Mouse (Mus musculus): ENCODE data around the gene Sgcd.

Gene Sgcd

DNA sequence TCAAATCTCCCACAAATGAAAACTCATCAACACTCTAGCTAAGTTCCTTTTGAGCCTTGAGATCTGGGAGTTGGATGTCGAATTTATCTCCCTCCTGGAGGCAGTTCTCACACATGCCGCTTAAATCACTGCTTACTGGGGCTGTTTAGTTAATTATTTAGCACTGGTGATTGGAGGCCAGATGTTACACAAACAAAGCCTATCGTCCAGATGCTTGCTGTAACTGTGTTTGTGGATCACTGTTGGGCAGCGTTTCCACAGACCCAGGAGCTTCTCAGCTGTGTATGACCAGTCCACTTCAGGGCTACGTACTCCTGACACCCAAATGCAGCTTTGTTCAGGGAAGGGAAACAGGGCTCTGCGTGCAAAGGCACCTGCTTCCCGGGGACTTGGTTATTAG lies 858.8 kb downstream of the Sgcd start:
- DNase-seq = no peak

GRCm38 (mm10) chr11:47129166-47129565 lies 859.6 kb downstream of the Sgcd start:
- no peak for DNase-seq

- no peak for DNase-seq
Measured at GRCm38 (mm10) chr11:47128331-47128730, 860.4 kb downstream of the Sgcd start.

DNA sequence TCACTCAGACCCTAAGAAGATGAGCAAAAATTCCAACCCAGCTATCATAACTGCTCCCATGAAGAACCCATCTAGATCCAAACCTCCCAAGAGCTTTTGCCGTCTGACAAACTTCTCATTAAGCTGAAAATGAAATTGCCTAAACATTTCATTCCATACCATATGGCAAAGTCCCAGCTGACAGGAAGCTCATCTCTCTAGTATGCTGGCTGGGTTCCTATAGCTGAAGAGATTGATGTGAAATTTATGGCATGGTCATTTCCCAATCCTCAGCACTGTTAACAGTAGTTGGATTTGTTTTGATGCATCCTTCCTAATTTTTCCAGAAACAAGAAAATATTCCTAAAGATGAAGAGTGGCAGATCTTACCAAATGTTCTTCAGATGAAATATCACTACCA lies 867.9 kb downstream of the Sgcd start:
- DNase-seq = no peak

- DNase-seq = no peak
Measured at GRCm38 (mm10) chr11:47117896-47118295, 870.9 kb downstream of the Sgcd start.

- DNase-seq = no peak
Measured at GRCm38 (mm10) chr11:47114366-47114765, 874.4 kb downstream of the Sgcd start.

DNA sequence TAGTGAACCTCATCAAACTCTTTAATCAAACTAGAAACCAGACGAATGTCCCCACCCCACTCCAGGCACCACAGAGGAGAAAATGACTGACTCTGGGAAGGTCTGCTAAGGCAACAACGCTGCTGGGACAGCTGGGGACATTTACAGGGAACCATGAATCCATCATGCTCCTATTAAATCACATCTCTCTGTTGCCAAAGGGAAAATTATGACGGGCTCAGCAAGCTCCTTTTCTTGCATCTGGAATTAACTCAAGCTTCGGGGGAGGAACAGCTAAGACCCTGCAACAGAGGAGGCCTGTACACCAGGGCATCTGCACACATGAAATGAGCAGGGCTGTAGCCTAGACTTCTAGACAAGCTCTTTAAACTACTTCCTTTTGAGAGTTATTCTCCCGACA lies 875.7 kb downstream of the Sgcd start:
- DNase-seq = no peak

DNA sequence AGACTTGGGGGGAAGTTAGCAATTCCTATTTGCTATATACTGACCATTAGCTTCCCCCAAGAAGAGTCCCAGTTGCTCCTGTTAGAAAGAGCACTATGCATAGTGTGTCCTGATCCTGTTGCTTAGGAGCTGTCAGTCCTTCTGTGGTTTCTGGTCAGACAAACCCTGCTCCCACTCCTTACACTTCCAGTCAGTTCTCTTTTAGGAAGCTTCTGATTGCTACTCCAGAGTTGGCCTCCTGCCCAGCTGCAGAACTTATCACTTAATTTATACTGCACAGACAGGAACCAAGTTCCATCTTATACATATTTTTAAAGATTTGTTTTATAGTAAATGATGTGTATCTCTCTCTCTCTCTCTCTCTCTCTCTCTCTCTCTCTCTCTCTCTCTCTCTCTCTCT lies 878.5 kb downstream of the Sgcd start:
- DNase-seq = no peak

DNA sequence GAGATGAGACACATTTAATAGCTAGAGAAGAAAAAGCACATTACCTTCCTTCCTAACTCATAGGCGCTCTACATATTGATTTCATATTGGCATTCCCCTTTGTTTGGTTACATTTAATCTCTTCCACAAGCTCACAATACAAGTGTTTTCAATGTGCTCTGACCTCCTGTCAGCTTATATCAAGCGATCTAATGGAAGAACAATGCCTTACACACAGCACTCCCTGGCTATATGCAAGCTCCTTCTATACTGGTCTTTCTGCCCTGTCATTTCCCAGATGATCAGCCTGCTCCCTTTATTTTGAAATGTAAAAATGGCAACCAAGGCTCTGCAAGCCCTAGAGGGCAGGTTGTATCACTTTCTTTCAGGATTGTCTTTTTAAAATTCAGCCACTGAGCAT lies 881.1 kb downstream of the Sgcd start:
- DNase-seq = no peak

DNA sequence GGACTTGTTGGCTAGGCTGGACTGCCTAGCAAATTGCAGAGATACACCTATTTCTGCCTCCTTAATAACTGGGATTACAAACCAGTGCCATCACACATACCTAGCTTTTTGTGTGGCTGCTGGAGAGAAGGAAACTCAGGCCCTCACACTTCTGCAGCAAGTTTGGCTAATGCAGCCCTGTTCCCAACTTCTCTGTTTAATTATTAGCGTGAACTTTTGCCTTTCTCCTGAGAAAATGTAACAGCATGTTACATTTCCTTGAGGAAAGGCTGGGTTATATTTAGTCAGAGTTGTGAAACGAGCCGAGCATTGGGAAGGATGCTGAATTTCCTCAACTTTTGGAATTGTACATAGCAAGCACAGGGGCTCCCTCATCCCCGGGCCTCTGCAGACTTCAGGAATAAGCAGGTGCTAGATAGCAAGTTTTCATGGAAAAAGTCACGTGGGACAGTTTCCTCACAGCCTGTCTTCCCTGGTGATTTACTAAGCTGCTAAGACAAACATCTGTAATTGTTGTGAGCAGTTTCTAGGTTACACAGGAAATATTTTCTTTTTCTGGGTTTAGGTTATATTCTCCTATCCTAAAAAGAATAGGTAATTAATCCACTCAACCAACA lies 895.4 kb downstream of the Sgcd start:
- DNase-seq = no peak

DNA sequence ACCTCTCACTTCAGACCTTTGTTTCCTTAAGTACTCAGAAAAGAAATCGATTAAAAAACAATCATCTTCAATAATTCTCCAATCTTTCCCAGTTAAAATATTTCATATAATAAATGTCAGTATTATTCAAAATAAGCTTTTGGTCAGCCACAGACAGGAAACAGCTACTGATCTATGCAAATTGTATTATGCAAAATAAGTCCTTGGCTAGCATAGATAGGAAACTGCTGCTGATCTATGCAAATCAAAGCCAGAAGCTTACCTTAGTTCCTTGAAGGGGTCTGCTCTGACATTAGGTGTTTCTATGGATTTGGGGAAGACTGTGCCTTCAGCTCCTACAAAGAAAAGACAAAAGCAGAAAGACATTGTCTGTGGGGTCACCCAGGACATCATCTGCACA lies 906.3 kb downstream of the Sgcd start:
- no peak for DNase-seq

- DNase-seq = no peak
Measured at GRCm38 (mm10) chr11:47073538-47073937, 915.2 kb downstream of the Sgcd start.

- DNase-seq = no peak
Measured at GRCm38 (mm10) chr11:47071161-47071560, 917.6 kb downstream of the Sgcd start.

DNA sequence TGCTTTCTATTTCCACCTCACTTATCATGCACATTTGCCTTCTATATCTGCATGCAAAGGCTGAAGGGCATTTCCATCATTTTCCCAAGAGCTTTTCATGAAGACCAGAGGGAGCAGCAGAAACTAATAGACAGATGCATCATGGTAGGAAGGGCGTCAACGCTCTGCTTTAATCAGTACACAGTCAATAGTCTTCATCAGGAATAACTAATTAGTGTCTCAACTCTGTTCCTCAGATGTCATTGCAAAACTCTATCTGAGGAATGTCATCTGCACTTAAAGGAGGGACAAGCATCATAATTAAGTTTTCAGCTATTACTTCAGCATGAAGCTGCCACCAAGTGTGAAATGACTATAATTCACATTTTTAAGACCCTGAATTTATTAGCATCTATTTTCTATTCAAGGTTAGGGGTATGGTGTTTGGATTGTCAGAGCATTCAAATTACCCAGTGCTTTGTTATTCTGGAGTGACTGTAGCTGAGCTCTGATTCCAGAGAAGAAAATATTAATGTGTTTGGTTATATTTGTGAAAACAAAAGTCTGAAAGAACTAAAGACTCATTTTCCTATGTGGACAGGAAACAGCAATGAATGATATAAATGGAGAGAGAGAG lies 918.9 kb downstream of the Sgcd start:
- DNase-seq = no peak

DNA sequence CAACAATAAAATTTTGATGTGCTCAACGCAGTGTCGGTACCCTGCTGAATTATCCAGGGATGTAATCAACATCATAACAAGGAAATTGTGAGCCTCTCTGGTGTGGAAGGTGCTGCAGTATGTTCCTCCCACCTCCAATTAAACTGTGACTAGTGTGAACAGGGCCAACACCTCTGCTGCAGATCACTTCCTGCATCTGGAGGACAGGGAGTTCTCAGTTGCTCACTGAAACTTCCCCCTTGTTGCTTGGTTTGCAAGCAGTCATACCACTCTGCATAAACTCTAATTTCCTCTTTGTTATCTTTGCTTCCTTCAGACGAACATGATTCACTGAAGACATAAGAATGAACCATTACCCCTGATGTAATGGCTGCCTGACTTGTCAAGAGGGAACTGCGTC lies 925.1 kb downstream of the Sgcd start:
- no peak for DNase-seq

GRCm38 (mm10) chr11:47050390-47050789 lies 938.4 kb downstream of the Sgcd start:
- DNase-seq = no peak

- DNase-seq = no peak
Measured at GRCm38 (mm10) chr11:47049756-47050155, 939.0 kb downstream of the Sgcd start.

- DNase-seq = no peak
Measured at GRCm38 (mm10) chr11:47032318-47032717, 956.5 kb downstream of the Sgcd start.

DNA sequence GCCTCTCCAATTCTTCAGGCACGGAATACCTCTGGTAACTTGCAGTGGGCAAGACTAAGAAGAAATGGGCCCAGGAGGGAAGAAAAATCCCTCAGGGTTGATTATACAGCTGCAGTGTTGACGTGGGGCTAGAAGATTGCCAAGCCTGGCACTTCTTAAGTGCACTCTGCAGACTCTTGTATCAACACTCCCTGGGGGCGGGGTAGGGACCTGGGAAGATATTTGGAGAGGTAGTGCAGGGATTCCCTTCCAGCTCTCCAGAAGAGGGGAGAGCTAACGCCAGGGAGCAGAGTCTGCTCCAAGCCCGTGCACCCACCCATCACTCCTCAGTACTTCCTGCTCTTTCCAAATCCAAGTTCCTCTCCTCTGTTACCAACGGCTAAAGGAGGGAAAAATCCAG lies 967.9 kb downstream of the Sgcd start:
- DNase-seq = no peak

DNA sequence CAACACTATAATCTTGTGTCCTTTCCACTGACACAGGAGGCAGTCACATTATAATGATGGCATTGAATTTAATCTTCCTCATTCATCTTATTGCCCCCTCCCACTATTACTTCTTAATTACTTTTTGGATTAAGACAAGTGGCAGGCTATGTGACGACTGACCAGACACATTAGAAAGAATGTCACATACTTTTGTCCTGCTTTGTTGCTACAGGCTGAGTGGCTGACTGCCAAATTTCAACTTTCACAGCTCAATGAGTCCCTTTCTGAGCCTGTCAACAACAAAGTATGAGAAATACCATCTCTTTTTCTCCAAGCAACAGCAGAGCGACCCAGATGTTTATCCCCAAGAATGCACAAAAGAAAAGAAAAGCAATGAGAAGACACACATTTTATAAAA lies 970.6 kb downstream of the Sgcd start:
- no peak for DNase-seq

DNA sequence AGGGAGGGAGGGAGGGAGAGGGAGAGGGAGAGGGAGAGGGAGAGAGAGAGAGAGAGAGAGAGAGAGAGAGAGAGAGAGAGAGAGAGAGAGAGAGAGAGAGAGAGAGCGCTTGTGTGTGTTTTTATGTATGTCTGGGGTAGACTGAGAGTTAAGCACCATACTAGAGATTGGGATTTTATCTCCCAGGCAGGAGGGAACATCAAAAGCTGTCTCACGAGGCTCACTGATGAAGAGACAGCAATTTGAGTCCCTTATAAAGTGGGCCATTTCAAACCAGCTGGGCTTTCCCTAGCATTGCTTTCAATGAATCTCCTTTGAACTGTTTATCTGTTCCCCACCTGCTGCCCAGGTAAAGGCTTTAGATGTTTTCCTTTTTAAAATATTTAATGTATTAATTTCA lies 973.1 kb downstream of the Sgcd start:
- no peak for DNase-seq

- DNase-seq = no peak
Measured at GRCm38 (mm10) chr11:47014278-47014677, 974.5 kb downstream of the Sgcd start.

- DNase-seq = no peak
Measured at GRCm38 (mm10) chr11:47010166-47010565, 978.6 kb downstream of the Sgcd start.

DNA sequence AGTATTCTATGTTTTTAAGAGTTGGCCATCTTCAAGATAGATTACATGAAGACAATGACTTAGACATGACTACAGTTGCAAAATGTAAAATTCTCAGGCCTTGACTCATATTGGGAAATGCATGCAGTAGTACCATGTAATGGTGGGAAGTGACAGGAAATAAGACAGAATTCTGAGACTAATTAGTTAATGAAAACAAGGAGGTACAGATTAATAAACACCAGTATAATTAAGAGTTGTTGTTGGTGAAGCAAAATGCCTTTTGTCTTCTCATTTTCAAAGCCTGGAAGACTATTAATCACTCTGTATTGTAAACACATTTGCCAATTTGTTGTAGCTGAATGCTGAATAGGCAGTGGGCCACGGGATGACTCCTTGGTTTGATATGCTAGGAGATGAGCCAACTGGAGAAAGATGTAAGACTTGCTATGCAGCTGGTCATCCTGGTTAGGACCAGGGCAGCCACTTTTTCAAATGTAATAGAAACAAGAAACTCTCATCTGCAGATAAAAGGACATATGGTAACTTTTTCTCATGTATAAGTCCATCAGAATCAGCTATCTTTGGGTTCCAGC lies 983.4 kb downstream of the Sgcd start:
- DNase-seq = no peak

GRCm38 (mm10) chr11:46939311-46939710 lies 1049.5 kb downstream of the Sgcd start:
- no peak for DNase-seq

All from cerebellum, adult 8-10 months (tissue).